Mouse (Mus musculus) liver, embryonic 15.5 days (tissue): ENCODE results near the gene Wdr90. TPM values are rescaled to one million over a fixed set of nuclear protein-coding genes. Genes with fewer than 3 reads are reported as not detected.

ENCODE experiments used
- ATAC-seq: fragments of 200-750 bp; cut with Nextera tagmentation; 2 replicates; pipeline ENCODE4 v1.8.0; 2017; ENCODE audit warnings: moderate number of reproducible peaks, mild to moderate bottlenecking, moderate library complexity; ENCODE audit not compliant: insufficient read depth
- H3K27ac ChIP-seq: fragments of 300-500 bp; sonication (generic); replicated peaks from 2 replicates; pipeline ENCODE4 v1.5.1; 2015; ENCODE audit warnings: mild to moderate bottlenecking, inconsistent platforms
- H3K27me3 ChIP-seq: fragments of 300-500 bp; sonication (generic); 2 replicates; pipeline ENCODE4 v1.6.1; 2015; ENCODE audit warnings: mild to moderate bottlenecking, inconsistent platforms
- H3K36me3 ChIP-seq: fragments of 300-500 bp; sonication (generic); replicated peaks from 2 replicates; pipeline ENCODE4 v1.6.1; 2015; ENCODE audit warnings: moderate library complexity, mild to moderate bottlenecking, inconsistent platforms
- H3K4me1 ChIP-seq: fragments of 300-500 bp; sonication (generic); replicated peaks from 2 replicates; pipeline ENCODE4 v1.6.1; 2015; ENCODE audit warnings: inconsistent platforms
- H3K4me2 ChIP-seq: fragments of 300-500 bp; sonication (generic); 2 replicates; pipeline ENCODE4 v1.6.1; 2015; ENCODE audit warnings: moderate library complexity, mild to moderate bottlenecking, inconsistent platforms
- H3K4me3 ChIP-seq: fragments of 300-500 bp; sonication (generic); replicated peaks from 2 replicates; pipeline ENCODE4 v1.5.1; 2015; ENCODE audit warnings: mild to moderate bottlenecking, inconsistent platforms
- H3K9ac ChIP-seq: fragments of 300-500 bp; sonication (generic); 2 replicates; pipeline ENCODE4 v1.6.1; 2015; ENCODE audit warnings: moderate library complexity, mild to moderate bottlenecking, inconsistent platforms
- H3K9me3 ChIP-seq: fragments of 300-500 bp; sonication (generic); replicated peaks from 2 replicates; pipeline ENCODE4 v1.6.1; 2016; ENCODE audit warnings: inconsistent platforms
- WGBS: fragments of 180-500 bp; shearing (Covaris S2); methylation state at CpG from one replicate; pipeline ENCODE4 v1.1.7; 2015; ENCODE audit warnings: mixed read lengths; ENCODE audit not compliant: insufficient replicate concordance; 5-methylcytosine and 5-hydroxymethylcytosine counted together
- microRNA-seq: library from miRNA; unstranded; fragments of <30 nt; microRNA quantifications from one replicate; pipeline ENCODE4, GENCODE M21; 2016
- polyA plus RNA-seq: library from polyadenylated mRNA; unstranded; fragments of >200 nt; fragmentation: Nextera tagmentation; extraction: Ambion mirVana; gene quantifications from 2 replicates; pipeline ENCODE4 v1.2.1, GENCODE M21; 2015

Gene Wdr90
- polyA plus RNA-seq, 1 experiment from 2014 or later: 8.1 TPM

DNA sequence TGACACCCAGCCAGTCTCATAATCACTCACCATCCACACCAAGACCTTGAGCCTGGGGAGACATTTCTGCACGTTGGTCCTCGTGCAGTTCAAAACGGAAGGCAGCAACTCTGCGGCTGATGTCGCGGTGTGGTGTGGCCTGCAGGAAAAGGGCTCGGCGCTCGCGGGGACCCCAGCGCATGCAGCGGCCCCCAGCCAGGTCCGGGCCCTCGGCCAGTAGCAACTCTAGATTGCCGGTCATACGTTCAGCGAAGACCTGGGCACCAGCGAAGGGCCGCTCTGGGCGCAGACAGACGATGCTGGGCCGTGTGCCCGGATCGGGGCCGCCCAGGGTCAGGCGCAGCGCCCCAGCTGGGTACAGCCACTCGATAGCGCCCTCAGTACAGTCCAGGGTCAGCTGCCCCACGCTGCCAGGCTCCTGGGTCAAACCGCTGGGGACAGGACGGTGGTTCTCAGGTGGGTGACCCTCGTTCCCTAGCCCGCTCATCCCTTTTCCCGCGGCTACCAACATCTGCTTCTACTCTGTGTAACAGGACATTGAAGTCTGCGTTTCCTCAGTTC lies 65.0 kb downstream of the Wdr90 start:
- H3K27me3 ChIP-seq: peaks cover 3% of the 10 kb centered on the region; the same call in 1 of the 2 replicates
- H3K9me3 ChIP-seq: no peaks in the 10 kb centered on the region
- 0 out of 2 replicates have a peak overlapping the region, but pooled peaks have one; percentile 33 for H3K27ac ChIP-seq
- under 1% methylated on average over 37 of the region's 37 CpGs for WGBS
- H3K4me2 ChIP-seq: peak overlapping the region; percentile 96
- H3K4me3 ChIP-seq: peak overlapping the region; percentile 88
- ATAC-seq: 0 out of 2 replicates have a peak, but pooled peaks have one; percentile 6
- H3K36me3 ChIP-seq: no peaks in the 10 kb centered on the region
- H3K4me1 ChIP-seq: peaks cover 52% of the 10 kb centered on the region
- H3K9ac ChIP-seq: peak overlapping the region; percentile 70

GRCm38 (mm10) chr17:25795609-25796092 lies 65.7 kb downstream of the Wdr90 start, which contains the start of gene AC134908.4:
AC134908.4 (minus strand) TSS chr17:25795659.
- WGBS: 41% methylated on average over 6 of the region's 6 CpGs
- H3K36me3 ChIP-seq: no peaks in the 10 kb centered on the region
- H3K4me1 ChIP-seq: peaks cover 58% of the 10 kb centered on the region
- H3K27me3 ChIP-seq: no peaks in the 10 kb centered on the region
- H3K4me2 ChIP-seq: peak within 1 kb of the TSS; percentile 96
- ATAC-seq: no peak
- peak within 1 kb of the TSS; percentile 70 for H3K9ac ChIP-seq
- no peaks in the 10 kb centered on the region for H3K9me3 ChIP-seq
- peak within 1 kb of the TSS; percentile 88 for H3K4me3 ChIP-seq
- H3K27ac ChIP-seq: 0 out of 2 replicates have a peak within 1 kb of the TSS, but pooled peaks have one; percentile 33

- H3K27ac ChIP-seq: no peak overlapping the region
- H3K4me3 ChIP-seq: no peak overlapping the region
- no peaks in the 10 kb centered on the region for H3K9me3 ChIP-seq
- no peak overlapping the region for H3K9ac ChIP-seq
- 82% methylated on average over 17 of the region's 17 CpGs for WGBS
- no peaks in the 10 kb centered on the region; the same call in 1 of the 2 replicates for H3K36me3 ChIP-seq
- peaks cover 62% of the 10 kb centered on the region for H3K4me1 ChIP-seq
- H3K4me2 ChIP-seq: peak overlapping the region; percentile 96; the same call in 1 of the 2 replicates
- H3K27me3 ChIP-seq: no peaks in the 10 kb centered on the region
- no peak for ATAC-seq
Observed at GRCm38 (mm10) chr17:25794998-25795397, 66.3 kb downstream of the Wdr90 start.

Small RNAs within 50 kb of the gene (microRNA-seq; reads per million reads assigned to microRNA genes)
- 0.76 reads per million for gene Mir3082

Other genes starting within 250 kb of the Wdr90 start
- not detected in 2 replicates for gene Gng13, start 144.3 kb downstream of the Wdr90 start, polyA plus RNA-seq
- gene Chtf18, start 134.1 kb downstream of the Wdr90 start, polyA plus RNA-seq: 21.1 and 24.2 TPM in 2 replicates
- 6.4 and 6.6 TPM in 2 replicates for gene Rpusd1, start 133.8 kb downstream of the Wdr90 start, polyA plus RNA-seq
- not detected in 2 replicates for gene Mslnl, start 125.5 kb downstream of the Wdr90 start, polyA plus RNA-seq
- 2.5 and 2.7 TPM in 2 replicates for gene Msln, start 107.1 kb downstream of the Wdr90 start, polyA plus RNA-seq
- gene Narfl, start 87.7 kb downstream of the Wdr90 start, polyA plus RNA-seq: 13.2 and 14.8 TPM in 2 replicates
- 5.6 and 7.4 TPM in 2 replicates for gene Haghl, start 75.8 kb downstream of the Wdr90 start, polyA plus RNA-seq
- 0.03 and 0.07 TPM in 2 replicates for gene Ccdc78, start 74.9 kb downstream of the Wdr90 start, polyA plus RNA-seq
- 54.9 and 59.6 TPM in 2 replicates for gene Fam173a, start 68.6 kb downstream of the Wdr90 start, polyA plus RNA-seq
- gene AC134908.4, start 65.8 kb downstream of the Wdr90 start, polyA plus RNA-seq: not detected in 2 replicates
- gene Metrn, start 64.4 kb downstream of the Wdr90 start, polyA plus RNA-seq: 15.5 and 18.2 TPM in 2 replicates
- gene Fbxl16, start 52.4 kb downstream of the Wdr90 start, polyA plus RNA-seq: 0.07 and 0.12 TPM in 2 replicates
- gene Wdr24, start 37.9 kb downstream of the Wdr90 start, polyA plus RNA-seq: 11.7 and 13.0 TPM in 2 replicates
- gene Jmjd8, start 32.6 kb downstream of the Wdr90 start, polyA plus RNA-seq: 19.6 and 25.2 TPM in 2 replicates
- gene Stub1, start 28.1 kb downstream of the Wdr90 start, polyA plus RNA-seq: 114 and 130 TPM in 2 replicates
- 0.25 and 0.48 TPM in 2 replicates for gene Rhbdl1, start 24.2 kb downstream of the Wdr90 start, polyA plus RNA-seq
- 0.46 and 0.52 TPM in 2 replicates for gene Gm20683, start 19.7 kb downstream of the Wdr90 start, polyA plus RNA-seq
- gene Rhot2, start 16.6 kb downstream of the Wdr90 start, polyA plus RNA-seq: 10.8 and 12.6 TPM in 2 replicates
- gene Mcrip2, start 7.3 kb upstream of the Wdr90 start, polyA plus RNA-seq: 37.3 and 39.3 TPM in 2 replicates
- 46.4 and 49.4 TPM in 2 replicates for gene Mettl26, start 13.6 kb upstream of the Wdr90 start, polyA plus RNA-seq
- gene Wfikkn1, start 19.4 kb upstream of the Wdr90 start, polyA plus RNA-seq: 0.35 and 0.59 TPM in 2 replicates
- gene Rab40c, start 58.2 kb upstream of the Wdr90 start, polyA plus RNA-seq: 6.6 and 8.4 TPM in 2 replicates
- gene Pigq, start 83.4 kb upstream of the Wdr90 start, polyA plus RNA-seq: 156 and 174 TPM in 2 replicates
- gene Nhlrc4, start 83.5 kb upstream of the Wdr90 start, polyA plus RNA-seq: 6.1 and 6.7 TPM in 2 replicates
- 0.23 and 0.37 TPM in 2 replicates for gene A930017K11Rik, start 91.1 kb upstream of the Wdr90 start, polyA plus RNA-seq
- gene Capn15, start 124.3 kb upstream of the Wdr90 start, polyA plus RNA-seq: 9.7 and 11.4 TPM in 2 replicates
- 2.1 and 2.3 TPM in 2 replicates for gene Rab11fip3, start 208.1 kb upstream of the Wdr90 start, polyA plus RNA-seq
- 14.7 and 17.2 TPM in 2 replicates for gene Decr2, start 228.8 kb upstream of the Wdr90 start, polyA plus RNA-seq
- 34.6 and 35.5 TPM in 2 replicates for gene Nme4, start 234.1 kb upstream of the Wdr90 start, polyA plus RNA-seq